Mouse (Mus musculus) neural tube, embryonic 14.5 days (tissue): ENCODE data around the gene Mast3. TPM values are rescaled to one million over a fixed set of nuclear protein-coding genes. Genes with fewer than 3 reads are reported as not detected.

Experiments used
- ATAC-seq: fragments of 200-750 bp; cut with Nextera tagmentation; 2 replicates; pipeline ENCODE4 v1.8.0; 2017; ENCODE audit warnings: low read depth, mild to moderate bottlenecking, moderate TSS enrichment, moderate library complexity
- H3K27ac ChIP-seq: fragments of 300-500 bp; sonication (generic); 2 replicates; pipeline ENCODE4 v1.5.1; 2014; ENCODE audit warnings: low read depth, mild to moderate bottlenecking, control low read depth, low read length, moderate library complexity, mixed read lengths
- H3K27me3 ChIP-seq: fragments of 300-500 bp; sonication (generic); 2 replicates; pipeline ENCODE4 v1.6.1; 2014; ENCODE audit warnings: low read length; ENCODE audit not compliant: control insufficient read depth, insufficient read depth
- H3K36me3 ChIP-seq: fragments of 300-500 bp; sonication (generic); 2 replicates; pipeline ENCODE4 v1.6.1; 2014; ENCODE audit warnings: low read length, mixed read lengths; ENCODE audit not compliant: control insufficient read depth, insufficient read depth
- H3K4me1 ChIP-seq: fragments of 300-500 bp; sonication (generic); 2 replicates; pipeline ENCODE4 v1.6.1; 2014; ENCODE audit warnings: low read length; ENCODE audit not compliant: control insufficient read depth, insufficient read depth
- H3K4me2 ChIP-seq: fragments of 300-500 bp; sonication (generic); 2 replicates; pipeline ENCODE4 v1.6.1; 2014; ENCODE audit warnings: mild to moderate bottlenecking, low read depth, low read length, control low read depth
- H3K4me3 ChIP-seq: fragments of 300-500 bp; sonication (generic); 2 replicates; pipeline ENCODE4 v1.5.1; 2014; ENCODE audit warnings: low read depth, low read length, control low read depth, mixed read lengths
- H3K9ac ChIP-seq: fragments of 300-500 bp; sonication (generic); replicated peaks from 2 replicates; pipeline ENCODE4 v1.6.1; 2014; ENCODE audit warnings: low read depth, mild to moderate bottlenecking, control low read depth, low read length, mixed read lengths
- H3K9me3 ChIP-seq: fragments of 300-500 bp; sonication (generic); 2 replicates; pipeline ENCODE4 v1.6.1; 2016; ENCODE audit warnings: low read length; ENCODE audit not compliant: control insufficient read depth
- WGBS: fragments of 180-500 bp; shearing (Covaris S2); extraction: QIAGEN DNeasy Blood & Tissue Kit; methylation state at CpG from one replicate; pipeline ENCODE4 v1.1.7; 2014; 5-methylcytosine and 5-hydroxymethylcytosine counted together
- polyA plus RNA-seq: library from polyadenylated mRNA; unstranded; fragments of >200 nt; fragmentation: Nextera tagmentation; extraction: Ambion mirVana; gene quantifications from 2 replicates; pipeline ENCODE4 v1.2.1, GENCODE M21; 2014

Gene Mast3
- polyA plus RNA-seq, 1 experiment from 2014 or later = 23.4 TPM

DNA sequence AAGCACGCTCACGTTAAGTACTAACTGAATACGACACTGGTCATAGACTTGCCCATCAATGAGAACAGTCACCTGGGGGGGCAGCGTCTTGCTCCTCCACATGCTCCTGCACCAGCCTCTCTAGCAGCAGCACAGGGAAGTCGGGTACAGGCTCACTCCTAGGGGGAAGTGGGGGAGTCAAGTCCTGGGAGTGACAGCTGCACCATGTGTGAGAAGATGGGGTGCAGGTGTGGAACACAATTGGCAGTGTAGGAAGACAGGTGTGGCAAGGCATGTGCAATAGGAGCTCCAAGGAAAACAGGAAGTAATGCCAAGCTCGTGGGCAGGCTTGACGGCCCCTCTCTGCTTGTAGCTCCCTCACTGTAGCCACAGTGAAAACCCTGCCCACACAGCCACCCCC lies 33.6 kb downstream of the Mast3 start:
- Histone ChIP-seq H3K36me3 (peaks cover 53% of the 10 kb centered on the region), H3K9ac (no peak overlapping the region)
- ATAC-seq = no peak

DNA sequence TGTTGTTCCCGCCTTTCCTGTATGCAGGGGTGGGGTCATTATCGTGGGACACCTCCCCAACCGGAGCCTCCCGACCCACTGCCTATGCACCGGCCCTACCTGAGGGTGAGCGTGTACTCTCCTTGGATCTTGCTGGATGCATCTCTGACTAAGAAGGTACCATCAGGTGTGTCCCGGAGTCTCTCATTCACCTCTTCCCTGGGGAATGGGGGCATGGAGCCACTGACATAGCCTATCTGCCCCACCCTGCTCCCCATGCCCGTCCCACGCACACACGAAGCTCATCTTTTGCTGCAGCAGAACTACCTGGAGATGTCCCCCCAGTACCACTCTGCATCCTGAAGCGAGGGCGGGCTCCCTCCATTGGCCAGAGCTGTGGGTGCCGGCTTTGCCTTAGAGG lies 34.1 kb downstream of the Mast3 start:
- 98% methylated on average over 13 of the region's 13 CpGs for WGBS
- H3K4me1 ChIP-seq = peaks cover 29% of the 10 kb centered on the region

More for the DNA sequence above, 33.6 kb downstream of the Mast3 start:
- 92% methylated on average over 7 of the region's 7 CpGs for WGBS
- peaks cover 29% of the 10 kb centered on the region for H3K4me1 ChIP-seq
- H3K4me3 ChIP-seq = no peak overlapping the region
- H3K27me3 ChIP-seq = no peaks in the 10 kb centered on the region
- no peak overlapping the region for H3K4me2 ChIP-seq
- H3K27ac ChIP-seq = no peak overlapping the region
- H3K9me3 ChIP-seq = no peaks in the 10 kb centered on the region

DNA sequence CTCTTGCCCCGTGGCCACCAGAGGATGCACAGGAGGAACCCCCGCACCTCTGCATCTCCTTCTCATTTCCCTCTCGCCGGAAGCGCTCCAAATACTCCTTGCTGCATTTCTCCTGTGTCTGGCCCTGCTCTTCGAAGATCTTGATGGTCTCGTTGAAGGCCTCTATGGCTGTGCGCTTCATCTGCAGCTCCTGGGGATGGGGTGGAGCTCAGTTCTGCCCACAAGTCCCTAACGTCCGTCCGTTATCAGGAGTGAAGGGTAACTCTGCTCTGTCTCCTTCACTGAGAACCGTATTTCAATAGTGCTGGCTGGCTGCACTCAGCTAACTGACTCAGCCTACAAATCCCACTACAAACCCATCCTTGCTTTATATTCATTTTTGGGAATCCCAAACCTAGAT lies 35.0 kb downstream of the Mast3 start:
- H3K9ac ChIP-seq = no peak overlapping the region
- H3K27ac ChIP-seq = no peak overlapping the region
- no peaks in the 10 kb centered on the region for H3K27me3 ChIP-seq
- no peaks in the 10 kb centered on the region for H3K9me3 ChIP-seq
- ATAC-seq = no peak
- WGBS = 75% methylated on average over 12 of the region's 12 CpGs
- peaks cover 53% of the 10 kb centered on the region for H3K36me3 ChIP-seq
- no peak overlapping the region for H3K4me3 ChIP-seq
- H3K4me2 ChIP-seq = no peak overlapping the region
- peaks cover 21% of the 10 kb centered on the region for H3K4me1 ChIP-seq

More for the DNA sequence above, 34.1 kb downstream of the Mast3 start:
- no peak overlapping the region for H3K27ac ChIP-seq
- H3K4me3 ChIP-seq = no peak overlapping the region
- no peaks in the 10 kb centered on the region for H3K27me3 ChIP-seq
- ATAC-seq = no peak
- no peak overlapping the region for H3K9ac ChIP-seq
- peaks cover 53% of the 10 kb centered on the region for H3K36me3 ChIP-seq
- no peaks in the 10 kb centered on the region for H3K9me3 ChIP-seq
- H3K4me2 ChIP-seq = no peak overlapping the region

DNA sequence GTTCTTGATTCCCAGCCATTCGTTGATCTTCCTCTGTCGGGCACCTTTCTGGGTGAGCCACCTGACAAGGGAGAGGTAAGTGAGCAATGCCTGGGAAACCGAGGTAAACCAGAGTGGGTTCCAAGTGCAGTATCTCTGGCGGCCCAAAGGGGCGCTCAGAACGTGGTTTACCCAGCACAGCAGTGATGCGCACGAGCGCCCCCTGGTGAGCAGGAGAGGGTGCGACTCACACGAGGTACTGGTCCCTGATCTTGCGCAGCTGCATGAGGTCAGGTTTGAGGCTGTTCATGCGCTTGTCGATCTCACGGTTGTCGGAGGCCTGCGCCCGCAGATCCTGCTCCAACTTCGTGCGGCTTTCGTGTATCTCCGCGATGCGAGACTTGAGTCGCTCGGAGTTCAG lies 35.5 kb downstream of the Mast3 start:
- no peak overlapping the region for H3K9ac ChIP-seq
- no peaks in the 10 kb centered on the region for H3K9me3 ChIP-seq
- no peaks in the 10 kb centered on the region for H3K27me3 ChIP-seq
- no peak overlapping the region for H3K4me3 ChIP-seq
- H3K27ac ChIP-seq = no peak overlapping the region
- WGBS = 8% methylated on average over 26 of the region's 26 CpGs
- peaks cover 50% of the 10 kb centered on the region for H3K36me3 ChIP-seq
- H3K4me1 ChIP-seq = peaks cover 17% of the 10 kb centered on the region
- H3K4me2 ChIP-seq = no peak overlapping the region
- peak; percentile 73 for ATAC-seq

DNA sequence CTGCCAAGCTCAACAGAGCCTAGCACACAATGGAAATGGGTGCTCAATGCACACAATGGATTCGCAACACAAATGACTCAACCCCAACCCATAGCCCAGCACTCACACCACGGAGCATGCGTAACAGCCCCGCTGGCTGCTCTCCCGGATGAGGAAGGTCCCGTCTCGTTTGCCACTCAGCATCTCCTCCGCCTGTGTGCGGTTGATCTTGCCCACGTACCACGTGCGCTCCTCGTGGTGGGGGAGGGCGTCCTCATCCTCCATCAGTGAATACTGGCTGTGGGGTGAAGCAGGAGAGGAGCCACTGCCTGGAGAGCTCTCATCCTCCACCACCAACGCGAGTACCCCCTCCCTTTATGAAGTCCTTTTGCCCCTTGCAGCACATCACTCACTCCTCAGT lies 35.9 kb downstream of the Mast3 start:
- Histone ChIP-seq H3K27ac (no peak overlapping the region), H3K4me1 (peaks cover 13% of the 10 kb centered on the region), H3K36me3 (peaks cover 46% of the 10 kb centered on the region), H3K9ac (no peak overlapping the region), H3K4me3 (no peak overlapping the region), H3K4me2 (no peak overlapping the region), H3K9me3 (no peaks in the 10 kb centered on the region), H3K27me3 (no peaks in the 10 kb centered on the region)
- 86% methylated on average over 16 of the region's 16 CpGs for WGBS
- peak; percentile 19; the same call in 1 of the 2 replicates for ATAC-seq

DNA sequence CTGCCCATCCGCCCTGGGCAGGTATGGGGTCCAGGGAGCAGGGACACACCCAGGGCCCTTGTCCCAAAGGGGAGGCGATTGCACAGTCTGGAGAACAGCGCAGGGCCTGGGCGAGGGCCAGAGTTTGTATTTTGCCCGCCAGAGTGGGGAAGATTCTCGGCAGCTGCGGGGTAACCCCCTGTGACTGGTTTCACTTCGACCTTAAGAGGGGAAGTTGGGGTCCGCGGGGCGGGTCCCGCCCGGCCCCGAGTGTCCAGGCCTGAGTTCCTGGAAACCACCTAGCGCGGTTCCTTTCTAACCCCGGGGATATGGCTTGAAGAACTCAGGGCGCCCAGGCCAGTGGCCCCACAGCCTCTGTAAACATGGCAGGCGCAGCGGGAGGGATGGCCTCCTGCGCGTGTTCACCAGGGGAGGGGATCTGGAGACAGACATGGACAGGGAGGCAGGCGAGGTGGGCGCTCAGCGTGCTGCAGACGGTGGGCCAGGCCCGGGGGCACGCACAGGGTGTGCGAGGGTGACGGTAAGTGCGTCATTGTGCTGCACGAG lies 36.5 kb downstream of the Mast3 start:
- Histone ChIP-seq H3K36me3 (peaks cover 45% of the 10 kb centered on the region), H3K4me3 (no peak overlapping the region), H3K9me3 (no peaks in the 10 kb centered on the region), H3K27me3 (no peaks in the 10 kb centered on the region), H3K9ac (no peak overlapping the region), H3K4me2 (no peak overlapping the region), H3K4me1 (peaks cover 7% of the 10 kb centered on the region), H3K27ac (no peak overlapping the region)
- WGBS = 96% methylated on average over 32 of the region's 32 CpGs
- no peak for ATAC-seq

DNA sequence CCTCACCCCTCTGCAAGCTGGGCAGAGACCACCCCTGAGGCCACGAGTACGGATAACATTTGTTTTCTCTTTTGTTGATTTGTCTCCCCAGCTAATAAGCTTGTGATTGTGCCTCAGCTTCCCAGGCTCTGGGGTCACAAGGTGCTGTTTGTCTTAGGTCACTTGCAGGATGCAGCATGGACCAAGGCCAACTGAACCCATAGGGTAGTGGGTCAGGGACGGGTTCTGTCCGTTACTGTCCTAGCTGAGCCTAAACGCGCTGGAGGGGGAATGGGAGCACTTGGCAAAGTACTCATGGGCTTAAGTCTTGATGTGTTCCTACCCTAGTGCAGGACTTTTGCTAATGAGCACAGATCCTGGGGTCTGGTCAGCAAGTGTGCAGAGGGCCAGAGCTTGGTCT lies 37.4 kb downstream of the Mast3 start:
- Histone ChIP-seq H3K9me3 (no peaks in the 10 kb centered on the region), H3K4me2 (no peak overlapping the region), H3K4me3 (no peak overlapping the region), H3K4me1 (peaks cover 3% of the 10 kb centered on the region; the same call in 1 of the 2 replicates), H3K9ac (no peak overlapping the region), H3K27ac (no peak overlapping the region), H3K36me3 (peaks cover 45% of the 10 kb centered on the region), H3K27me3 (no peaks in the 10 kb centered on the region)
- no peak for ATAC-seq
- 86% methylated on average over 6 of the region's 6 CpGs for WGBS

DNA sequence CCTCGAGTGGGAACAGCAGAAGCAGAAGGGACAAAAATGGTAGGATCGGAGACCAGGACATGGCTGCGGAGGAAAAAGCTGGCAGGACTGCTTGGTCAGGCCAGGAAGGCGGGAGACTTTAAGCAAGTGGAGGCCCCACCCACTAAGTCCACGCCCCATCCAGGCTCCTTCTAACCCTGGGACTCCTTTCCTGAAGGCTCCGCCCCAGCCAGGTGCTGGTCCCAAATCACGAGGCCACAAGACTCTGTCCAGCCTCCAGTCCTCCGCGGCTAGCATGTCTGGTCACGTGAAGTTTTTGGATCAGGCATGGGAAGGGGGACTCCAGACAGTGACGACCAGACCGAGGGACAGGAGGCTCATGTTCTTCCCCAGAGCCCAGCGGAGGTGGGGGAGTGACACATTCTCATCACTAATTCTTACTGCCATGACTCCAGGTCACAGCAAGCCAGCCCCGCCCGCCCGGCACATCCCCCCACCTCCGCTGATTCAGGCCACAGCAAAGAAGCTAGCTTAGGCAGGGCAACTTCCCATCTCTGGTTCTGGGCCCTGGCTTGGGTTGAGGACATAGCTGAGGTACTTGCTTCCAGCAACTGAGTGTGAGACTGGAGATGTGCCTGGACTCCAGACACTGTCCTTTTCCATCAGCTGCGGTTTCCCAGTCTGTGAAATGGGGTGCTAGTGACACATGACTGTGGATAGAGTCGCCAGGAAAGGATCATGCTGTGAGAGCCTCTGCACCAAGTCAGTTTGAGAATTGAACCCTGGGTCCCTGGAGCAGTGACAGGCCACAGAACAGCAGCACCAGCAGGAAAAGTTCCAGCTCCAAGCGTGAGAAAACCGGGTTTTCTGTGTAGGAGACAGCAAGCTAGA lies 38.0 kb downstream of the Mast3 start:
- H3K9ac ChIP-seq = peak overlapping the region; percentile 39
- no peak overlapping the region for H3K4me3 ChIP-seq
- H3K4me2 ChIP-seq = peak overlapping the region; percentile 42; the same call in 1 of the 2 replicates
- 9% methylated on average over 21 of the region's 21 CpGs for WGBS
- ATAC-seq = no peak
- no peaks in the 10 kb centered on the region for H3K27me3 ChIP-seq
- H3K4me1 ChIP-seq = peaks cover 3% of the 10 kb centered on the region; the same call in 1 of the 2 replicates
- no peaks in the 10 kb centered on the region for H3K9me3 ChIP-seq
- H3K36me3 ChIP-seq = peaks cover 40% of the 10 kb centered on the region
- H3K27ac ChIP-seq = no peak overlapping the region
